Mouse (Mus musculus) leukemia stem cell, adult 10-12 weeks (primary cell): Measurements from ENCODE around the gene Acot7. TPM values are rescaled to one million over a fixed set of nuclear protein-coding genes. Genes with fewer than 3 reads are reported as not detected.

ENCODE experiments used
- polyA plus RNA-seq: library from polyadenylated mRNA; stranded (reverse); fragments of >175 nt; gene quantifications from 2 replicates; pipeline ENCODE4 v1.2.3, GENCODE M21; 2012; ENCODE audit warnings: low replicate concordance

The Acot7 gene
- 6.4 and 15.0 TPM in 2 replicates for polyA plus RNA-seq

GRCm38 (mm10) chr4:152177537-152178343, at the start of gene Acot7:
TSS of gene Acot7 (plus strand) at chr4:152178134.

GRCm38 (mm10) chr4:152151966-152152544, 25.9 kb upstream of the Acot7 start, which contains the start of gene Espn:
TSS of gene Espn (minus strand) at chr4:152152371.

DNA sequence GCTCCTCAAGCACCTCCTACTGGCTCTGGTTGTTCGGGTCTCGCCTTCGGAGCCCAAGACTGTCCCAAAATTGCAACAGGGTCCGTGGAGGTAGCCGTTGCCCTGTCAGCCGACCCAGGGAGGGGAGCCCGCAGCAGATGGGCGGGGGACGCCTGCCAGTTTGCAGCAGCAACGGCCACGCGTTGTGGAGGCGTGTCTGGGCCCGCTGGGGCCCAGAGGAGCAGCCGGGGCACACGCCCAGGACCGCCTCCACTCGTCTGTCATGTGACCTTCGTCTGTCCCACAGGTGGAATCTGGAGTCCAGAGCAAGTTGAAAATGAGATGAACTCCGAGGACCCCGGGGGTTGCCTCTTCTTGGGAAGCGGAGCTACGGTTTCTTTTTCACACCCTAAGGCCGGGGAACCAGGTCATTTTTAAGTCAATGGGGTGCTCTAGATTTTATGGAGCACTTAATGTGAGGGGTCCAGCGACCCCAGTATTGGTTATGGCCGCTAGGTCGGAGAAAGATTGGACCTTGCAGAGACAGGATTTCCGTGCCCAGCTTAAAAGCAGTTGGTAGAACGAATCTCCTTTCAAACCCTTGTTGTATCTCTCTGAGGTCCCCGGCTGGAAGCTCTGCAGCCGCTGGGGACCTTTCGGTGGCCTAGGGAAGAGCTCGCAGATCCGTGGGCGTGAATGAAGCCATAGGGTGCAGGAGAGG, 19.2 kb upstream of the Acot7 start, which contains the start of gene Hes2:
Gene Hes2, plus strand, starts transcription at position 283 of the 700 bp plus-strand sequence.

DNA sequence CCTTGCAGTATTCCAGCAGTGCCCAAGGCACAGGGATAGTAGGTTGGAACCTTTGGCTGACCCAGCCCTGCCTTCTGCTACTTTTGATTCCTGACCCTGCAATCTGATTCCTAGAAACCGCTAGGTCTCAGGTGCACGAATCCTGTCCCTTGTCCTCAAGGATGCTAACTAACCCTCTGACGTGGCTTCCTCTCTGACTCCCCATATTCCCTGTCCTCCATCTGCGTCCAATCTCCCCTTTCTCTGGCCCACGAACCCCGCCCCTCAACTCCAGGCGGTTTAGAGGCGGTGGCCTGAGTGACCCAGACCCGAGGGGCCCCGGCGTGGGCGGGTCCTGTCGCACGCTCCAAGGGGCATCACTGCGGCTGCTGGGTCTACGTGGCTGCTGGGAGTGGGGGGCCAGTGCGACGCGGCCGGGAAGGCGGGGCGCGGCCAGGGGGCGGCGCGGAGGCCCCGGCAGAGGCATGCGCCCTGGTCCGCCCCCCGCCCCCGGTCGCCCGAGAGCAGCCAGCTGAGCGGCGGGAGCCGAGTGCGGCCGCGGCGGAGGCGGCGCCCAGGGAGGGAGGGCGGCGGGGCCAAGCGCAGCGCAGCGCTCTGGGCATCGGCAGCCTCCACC, 95.8 kb downstream of the Acot7 start, which contains the start of gene Gpr153:
Gene Gpr153, plus strand, starts transcription at position 612 of the 616 bp plus-strand sequence.

GRCm38 (mm10) chr4:152291562-152291961, 113.6 kb downstream of the Acot7 start, which contains the start of gene Hes3:
TSS of gene Hes3 (minus strand) at chr4:152291662.

GRCm38 (mm10) chr4:152296874-152297861, 119.2 kb downstream of the Acot7 start, which contains the start of gene Icmt:
TSS of gene Icmt (plus strand) at chr4:152297227.

GRCm38 (mm10) chr4:152318517-152319234, 140.7 kb downstream of the Acot7 start, which contains the start of gene Rnf207:
TSS of gene Rnf207 (minus strand) at chr4:152318993.

Other genes with a start within 250 kb of the Acot7 start
- 14.0 and 86.7 TPM in 2 replicates for gene Dnajc11, start 244.4 kb upstream of the Acot7 start, polyA plus RNA-seq
- gene Thap3, start 189.1 kb upstream of the Acot7 start, polyA plus RNA-seq: 11.2 and 18.9 TPM in 2 replicates
- gene Phf13, start 181.9 kb upstream of the Acot7 start, polyA plus RNA-seq: 1.9 and 4.4 TPM in 2 replicates
- gene Klhl21, start 169.3 kb upstream of the Acot7 start, polyA plus RNA-seq: 13.8 and 16.0 TPM in 2 replicates
- 5.6 and 9.8 TPM in 2 replicates for gene Zbtb48, start 150.5 kb upstream of the Acot7 start, polyA plus RNA-seq
- not detected in 2 replicates for gene Tas1r1, start 139.6 kb upstream of the Acot7 start, polyA plus RNA-seq
- 67.1 and 129 TPM in 2 replicates for gene Nol9, start 138.8 kb upstream of the Acot7 start, polyA plus RNA-seq
- 42.2 and 57.4 TPM in 2 replicates for gene Plekhg5, start 105.6 kb upstream of the Acot7 start, polyA plus RNA-seq
- 2.3 and 5.3 TPM in 2 replicates for gene Tnfrsf25, start 62.2 kb upstream of the Acot7 start, polyA plus RNA-seq
- 98.7 and 167 TPM in 2 replicates for gene Espn, start 25.8 kb upstream of the Acot7 start, polyA plus RNA-seq
- 0.62 TPM in 1 of 2 replicates, not detected in the other for gene Hes2, start 19.3 kb upstream of the Acot7 start, polyA plus RNA-seq
- gene Gpr153, start 96.1 kb downstream of the Acot7 start, polyA plus RNA-seq: 0.48 TPM in 1 of 2 replicates, not detected in the other
- gene Hes3, start 113.5 kb downstream of the Acot7 start, polyA plus RNA-seq: 0.22 and 0.50 TPM in 2 replicates
- gene Icmt, start 119.1 kb downstream of the Acot7 start, polyA plus RNA-seq: 17.2 and 31.3 TPM in 2 replicates
- gene Rnf207, start 140.9 kb downstream of the Acot7 start, polyA plus RNA-seq: 0.23 TPM in 1 of 2 replicates, not detected in the other
- 12.8 and 43.2 TPM in 2 replicates for gene Rpl22, start 147.6 kb downstream of the Acot7 start, polyA plus RNA-seq
- 0.09 TPM in 1 of 2 replicates, not detected in the other for gene Chd5, start 160.5 kb downstream of the Acot7 start, polyA plus RNA-seq